8 mouse cellular contexts compared by ENCODE assay signal in the genomic region with DNA sequence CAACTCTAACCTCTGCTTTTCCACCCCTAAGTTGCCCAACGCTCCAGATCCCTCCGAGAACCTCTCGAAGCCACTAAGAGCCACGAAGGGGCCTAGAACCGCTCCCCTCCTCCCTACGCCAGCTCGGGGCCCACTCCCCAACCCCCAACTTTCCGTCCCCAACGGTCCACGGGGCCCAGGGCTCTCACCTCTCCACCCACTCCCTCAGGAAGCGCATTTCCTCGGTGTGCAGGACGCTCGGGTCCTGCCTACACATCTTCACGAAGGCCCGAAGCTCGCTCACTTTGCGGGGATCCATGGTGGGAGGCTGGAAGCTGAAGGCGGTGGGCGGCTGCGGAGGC. TPM values are rescaled to one million over a fixed set of nuclear protein-coding genes. Genes with fewer than 3 reads are reported as not detected.
DNase-seq lines count a peak whose midpoint lies in the region; ATAC-seq and TF ChIP-seq lines count a peak whose summit lies in the region.

No protein-coding gene starts in this region.

- TF ChIP-seq EP300 in MEL (IDR thresholded peaks at IDR 0.05; ENCODE audit: low read depth in 1 of 2, low read length in 2 of 2): no peak; a peak in 1 of 4 replicates

- no peak for TF ChIP-seq CTCF in MEL (IDR thresholded peaks at IDR 0.05 in 2 of 3, conservative IDR thresholded peaks at IDR 0.05 in 1 of 3; ENCODE audit: control insufficient read depth in 1 of 3, insufficient read depth in 1 of 3, low read depth in 2 of 3, low read length in 3 of 3, poor library complexity in 1 of 3, severe bottlenecking in 1 of 3)

- peak overlapping the region; percentile 97 for H3K27ac ChIP-seq in heart, embryonic 15.5 days
- H3K27ac ChIP-seq in MEL (ENCODE audit: control insufficient read depth, low read depth, low read length): peak overlapping the region; percentile 75
- H3K27ac ChIP-seq in hindbrain, embryonic 11.5 days (ENCODE audit: low read depth, low read length): peak overlapping the region; percentile 88
- peak overlapping the region; percentile 88 for H3K27ac ChIP-seq in midbrain, embryonic 11.5 days (ENCODE audit: low read depth, low read length)

- peak overlapping the region; percentile 96 for H3K9ac ChIP-seq in heart, embryonic 15.5 days
- peak overlapping the region; percentile 91 for H3K9ac ChIP-seq in MEL (ENCODE audit: control insufficient read depth, low read depth, low read length, poor library complexity, severe bottlenecking)
- H3K9ac ChIP-seq in hindbrain, embryonic 11.5 days (ENCODE audit: low read depth, low read length): peak overlapping the region; percentile 91
- peak overlapping the region; percentile 83 for H3K9ac ChIP-seq in midbrain, embryonic 11.5 days (ENCODE audit: low read length)

- no peaks in the 10 kb centered on the region for H3K9me3 ChIP-seq in heart, embryonic 15.5 days (replicated peaks)
- H3K9me3 ChIP-seq in MEL (replicated peaks; ENCODE audit: insufficient read depth, low read length): no peaks in the 10 kb centered on the region
- no peaks in the 10 kb centered on the region for H3K9me3 ChIP-seq in hindbrain, embryonic 11.5 days (ENCODE audit: control insufficient read depth, low read length)
- no peaks in the 10 kb centered on the region for H3K9me3 ChIP-seq in midbrain, embryonic 11.5 days (ENCODE audit: control insufficient read depth, low read length)

- TF ChIP-seq RAD21 in MEL (IDR thresholded peaks at IDR 0.05; ENCODE audit: low read depth, low read length): no peak

- no peak for DNase-seq in heart, adult 9 months (ENCODE audit: low spot score in 2 of 2)
- no peak for DNase-seq in MEL (ENCODE audit: low read depth, low spot score)
- DNase-seq in hindbrain, embryonic 11.5 days (ENCODE audit: low spot score): no peak
- no peak for DNase-seq in midbrain, embryonic 11.5 days (ENCODE audit: low spot score, missing footprints)
- DNase-seq in right cerebral cortex, adult 2 months (ENCODE audit: low spot score in 2 of 2): no peak
- no peak for DNase-seq in urinary bladder, postnatal 14 days (ENCODE audit: low spot score)
- DNase-seq in cerebellum, postnatal 4 days (ENCODE audit: low spot score in 2 of 2): no peak

- no peaks in the 10 kb centered on the region for H3K27me3 ChIP-seq in heart, embryonic 15.5 days
- H3K27me3 ChIP-seq in MEL (ENCODE audit: control insufficient read depth in 1 of 2, insufficient read depth in 2 of 2, low read length in 2 of 2): no peaks in the 10 kb centered on the region
- no peaks in the 10 kb centered on the region for H3K27me3 ChIP-seq in hindbrain, embryonic 11.5 days (ENCODE audit: control insufficient read depth, insufficient read depth, low read length)
- H3K27me3 ChIP-seq in midbrain, embryonic 11.5 days (ENCODE audit: control insufficient read depth, insufficient read depth, low read length): no peaks in the 10 kb centered on the region

- peak overlapping the region; percentile 99 for H3K4me3 ChIP-seq in heart, embryonic 15.5 days
- peak overlapping the region; percentile 57 to 83 for H3K4me3 ChIP-seq in MEL (ENCODE audit: control insufficient read depth in 1 of 2, insufficient read depth in 1 of 2, low read depth in 2 of 2, low read length in 2 of 2)
- peak overlapping the region; percentile 92 for H3K4me3 ChIP-seq in hindbrain, embryonic 11.5 days (ENCODE audit: low read depth, low read length)
- peak overlapping the region; percentile 66 for H3K4me3 ChIP-seq in midbrain, embryonic 11.5 days (ENCODE audit: low read depth, low read length)

- WGBS in heart, embryonic 15.5 days: 0% methylated on average over 21 of the region's 21 CpGs
- under 1% methylated on average over 21 of the region's 21 CpGs for WGBS in hindbrain, embryonic 11.5 days
- WGBS in midbrain, embryonic 11.5 days: 0% methylated on average over 21 of the region's 21 CpGs

- H3K79me2 ChIP-seq in MEL (ENCODE audit: control insufficient read depth, insufficient read depth, low read length, poor library complexity): peaks cover 63% of the 10 kb centered on the region

- H3K36me3 ChIP-seq in heart, embryonic 15.5 days: no peaks in the 10 kb centered on the region
- peaks cover 0 to 45% of the 10 kb centered on the region in 2 experiments; a peak in 3 of 4 replicates for H3K36me3 ChIP-seq in MEL (ENCODE audit: control insufficient read depth in 1 of 2, insufficient read depth in 2 of 2, low read length in 2 of 2)
- H3K36me3 ChIP-seq in hindbrain, embryonic 11.5 days (ENCODE audit: control insufficient read depth, insufficient read depth, low read length): no peaks in the 10 kb centered on the region
- no peaks in the 10 kb centered on the region for H3K36me3 ChIP-seq in midbrain, embryonic 11.5 days (ENCODE audit: control insufficient read depth, insufficient read depth, low read length)

- H3K4me1 ChIP-seq in heart, embryonic 15.5 days (replicated peaks): peaks cover 22% of the 10 kb centered on the region
- H3K4me1 ChIP-seq in MEL (ENCODE audit: control insufficient read depth in 1 of 2, insufficient read depth in 2 of 2, low read length in 2 of 2): peaks cover 2 to 9% of the 10 kb centered on the region in 2 experiments; a peak in 2 of 4 replicates
- no peaks in the 10 kb centered on the region; the same call in 1 of the 2 replicates for H3K4me1 ChIP-seq in hindbrain, embryonic 11.5 days (replicated peaks; ENCODE audit: control insufficient read depth, insufficient read depth, low read length)
- peaks cover 13% of the 10 kb centered on the region for H3K4me1 ChIP-seq in midbrain, embryonic 11.5 days (ENCODE audit: control insufficient read depth, insufficient read depth, low read length)

- TF ChIP-seq POLR2A in MEL (IDR thresholded peaks at IDR 0.05; ENCODE audit: control insufficient read depth in 1 of 2, insufficient read depth in 1 of 2, low read depth in 1 of 2, low read length in 2 of 2, poor library complexity in 1 of 2): peak in 1 of 2 experiments; percentile 49; a peak in 1 of 4 replicates

- no peak for ATAC-seq in heart, embryonic 15.5 days (replicated peaks; ENCODE audit: insufficient number of reproducible peaks, insufficient read depth, low FRiP score, low read depth)
- ATAC-seq in hindbrain, embryonic 11.5 days (ENCODE audit: low FRiP score): no peak; the same call in 1 of the 2 replicates
- peak; percentile 80; the same call in 1 of the 2 replicates for ATAC-seq in midbrain, embryonic 11.5 days (ENCODE audit: low FRiP score)

- H3K4me2 ChIP-seq in heart, embryonic 15.5 days: peak overlapping the region; percentile 72
- peak overlapping the region; percentile 88 for H3K4me2 ChIP-seq in hindbrain, embryonic 11.5 days (replicated peaks; ENCODE audit: low read depth, low read length)
- peak overlapping the region; percentile 73 for H3K4me2 ChIP-seq in midbrain, embryonic 11.5 days

TF ChIP-seq in MEL, 35 proteins besides CTCF, POLR2A, EP300 and RAD21:
- TF ChIP-seq MYB (IDR thresholded peaks at IDR 0.05; ENCODE audit: low read depth, low read length) (no peak), MAX (IDR thresholded peaks at IDR 0.05; ENCODE audit: low read length) (no peak), NRF1 (IDR thresholded peaks at IDR 0.05; ENCODE audit: insufficient read depth, low read depth, low read length, poor library complexity, severe bottlenecking) (no peak), BHLHE40 (IDR thresholded peaks at IDR 0.05; ENCODE audit: borderline replicate concordance, low read depth, low read length) (no peak; the same call in 1 of the 2 replicates), CHD1 (IDR thresholded peaks at IDR 0.05; ENCODE audit: low read depth, low read length) (no peak), ZKSCAN1 (IDR thresholded peaks at IDR 0.05; ENCODE audit: low read depth, low read length) (no peak)

RNA-seq across cellular contexts. Expression of a gene that starts 0.6 kb away (rescaled TPM):
- polyA plus RNA-seq in heart, embryonic 15.5 days (2015; fragmentation: Nextera tagmentation; extraction: Ambion mirVana): 104 and 107 TPM in 2 replicates
- total RNA-seq in MEL (2012; rRNA removed): 187 and 191 TPM in 2 replicates
- polyA plus RNA-seq in MEL (2012; ENCODE audit: insufficient read depth in 1 of 2, insufficient read length in 2 of 2, low read depth in 1 of 2, low replicate concordance in 2 of 2, missing spikeins in 1 of 2): 100 to 1,000 TPM in 1 of 2 experiments, not detected in 1; 423 TPM
- polyA plus RNA-seq in hindbrain, embryonic 11.5 days (2014; fragmentation: Nextera tagmentation; extraction: Ambion mirVana): 178 TPM in 2 replicates
- 196 and 205 TPM in 2 replicates for polyA plus RNA-seq in midbrain, embryonic 11.5 days (2014; fragmentation: Nextera tagmentation; extraction: Ambion mirVana)

RNA-seq across cellular contexts. Expression of a gene that starts 0.7 kb away (rescaled TPM):
- 8.9 and 10.3 TPM in 2 replicates for polyA plus RNA-seq in heart, embryonic 15.5 days (2015; fragmentation: Nextera tagmentation; extraction: Ambion mirVana)
- 10.0 and 10.2 TPM in 2 replicates for total RNA-seq in MEL (2012; rRNA removed)
- 10 to 100 TPM; 13.1 to 88.4 TPM for polyA plus RNA-seq in MEL (2012; ENCODE audit: insufficient read depth in 1 of 2, insufficient read length in 2 of 2, low read depth in 1 of 2, low replicate concordance in 2 of 2, missing spikeins in 1 of 2)
- polyA plus RNA-seq in hindbrain, embryonic 11.5 days (2014; fragmentation: Nextera tagmentation; extraction: Ambion mirVana): 6.8 and 7.0 TPM in 2 replicates
- 6.0 and 7.0 TPM in 2 replicates for polyA plus RNA-seq in midbrain, embryonic 11.5 days (2014; fragmentation: Nextera tagmentation; extraction: Ambion mirVana)

RNA-seq across cellular contexts. Expression of a gene that starts 8.8 kb away (rescaled TPM):
- 1.1 and 1.3 TPM in 2 replicates for polyA plus RNA-seq in heart, embryonic 15.5 days (2015; fragmentation: Nextera tagmentation; extraction: Ambion mirVana)
- not detected in 2 replicates for total RNA-seq in MEL (2012; rRNA removed)
- polyA plus RNA-seq in MEL (2012; ENCODE audit: insufficient read depth in 1 of 2, insufficient read length in 2 of 2, low read depth in 1 of 2, low replicate concordance in 2 of 2, missing spikeins in 1 of 2): under 1 TPM in 1 of 2 experiments, not detected in 1; 0.17 TPM
- polyA plus RNA-seq in hindbrain, embryonic 11.5 days (2014; fragmentation: Nextera tagmentation; extraction: Ambion mirVana): 0.92 and 1.2 TPM in 2 replicates
- 0.74 and 1.0 TPM in 2 replicates for polyA plus RNA-seq in midbrain, embryonic 11.5 days (2014; fragmentation: Nextera tagmentation; extraction: Ambion mirVana)

RNA-seq across cellular contexts. Expression of a gene that starts 38.7 kb away (rescaled TPM):
- 47.8 and 60.5 TPM in 2 replicates for polyA plus RNA-seq in heart, embryonic 15.5 days (2015; fragmentation: Nextera tagmentation; extraction: Ambion mirVana)
- 39.8 and 40.6 TPM in 2 replicates for total RNA-seq in MEL (2012; rRNA removed)
- 10 to 100 TPM in 1 of 2 experiments, not detected in 1; 64.1 TPM for polyA plus RNA-seq in MEL (2012; ENCODE audit: insufficient read depth in 1 of 2, insufficient read length in 2 of 2, low read depth in 1 of 2, low replicate concordance in 2 of 2, missing spikeins in 1 of 2)
- polyA plus RNA-seq in hindbrain, embryonic 11.5 days (2014; fragmentation: Nextera tagmentation; extraction: Ambion mirVana): 111 and 118 TPM in 2 replicates
- polyA plus RNA-seq in midbrain, embryonic 11.5 days (2014; fragmentation: Nextera tagmentation; extraction: Ambion mirVana): 110 and 118 TPM in 2 replicates
